Comparison of ENCODE assay signal across 17 mouse cellular contexts in the genomic region with DNA sequence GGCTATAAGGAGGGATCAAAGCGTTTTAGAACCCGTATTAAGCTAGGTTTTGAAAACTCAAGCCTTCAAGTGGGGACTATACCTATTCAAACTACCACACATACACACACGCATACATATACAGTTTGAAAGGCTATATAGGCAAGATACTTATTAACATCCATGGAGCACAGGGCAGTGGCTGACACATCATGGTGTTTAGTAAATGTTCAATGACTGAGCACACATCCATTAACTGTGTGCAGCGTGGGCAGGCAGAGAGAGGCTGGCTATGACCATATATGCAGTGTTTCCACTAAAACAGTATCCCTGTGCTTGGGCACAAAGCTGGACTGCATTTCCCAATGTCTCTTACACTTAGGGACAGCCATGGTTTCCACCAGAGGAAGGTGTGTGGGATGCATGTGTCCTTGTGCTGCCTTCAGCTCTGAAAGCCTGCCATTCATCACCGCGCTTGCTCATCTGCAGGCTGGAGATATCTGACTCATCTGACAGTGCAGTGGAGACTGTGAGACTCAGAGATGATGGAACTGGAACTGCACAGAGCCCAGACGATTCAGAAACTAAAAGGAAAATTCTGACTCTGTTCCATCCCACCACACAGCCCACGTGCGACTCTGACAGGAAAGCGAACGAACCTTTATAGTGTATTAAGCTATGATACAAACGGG.
A peak's percentile ranks its signal among the peaks of the same experiment; 100 is the strongest.
DNase-seq lines count a peak whose midpoint lies in the region; ATAC-seq and TF ChIP-seq lines count a peak whose summit lies in the region.
"Had no signal": no experiment of that assay in that cellular context is flagged by ENCODE, and none has a peak within 500 bp of the region (broad histone marks: within the 10 kb centered on the region; RNA-seq: fewer than 3 reads in every experiment).

No protein-coding gene starts in this region.

- H3K27ac ChIP-seq in left cerebral cortex, adult 2 months: no peak overlapping the region
- H3K27ac ChIP-seq in lung, postnatal 0 days (ENCODE audit: low read length): no peak overlapping the region
- H3K27ac ChIP-seq: hindbrain, embryonic 14.5 days; neural tube, embryonic 12.5 days had no signal

- no peaks in the 10 kb centered on the region for H3K36me3 ChIP-seq in lung, postnatal 0 days (ENCODE audit: insufficient read depth, low read length)
- H3K36me3 ChIP-seq: neural tube, embryonic 12.5 days had no signal

- no peak for TF ChIP-seq EP300 in lung, postnatal 0 days (IDR thresholded peaks at IDR 0.05)

- H3K4me3 ChIP-seq in left cerebral cortex, adult 2 months: no peak overlapping the region
- H3K4me3 ChIP-seq in lung, postnatal 0 days (ENCODE audit: low read depth, low read length): no peak overlapping the region
- H3K4me3 ChIP-seq: neural tube, embryonic 12.5 days had no signal

- no peak for ATAC-seq in lung, postnatal 0 days
- ATAC-seq: activated CD4-positive, CD25-positive, alpha-beta regulatory T cell, adult 4 months; forebrain, embryonic 14.5 days; intestine, embryonic 16.5 days had no signal

- 85% methylated on average over 12 of the region's 12 CpGs for WGBS in lung, postnatal 0 days

- H3K9ac ChIP-seq in lung, postnatal 0 days (replicated peaks; ENCODE audit: low read depth): no peak overlapping the region
- H3K9ac ChIP-seq: hindbrain, embryonic 14.5 days; neural tube, embryonic 12.5 days had no signal

- peak; percentile 65 to 79 for DNase-seq in adrenal gland, adult (ENCODE audit: inconsistent age in 2 of 2, low spot score in 1 of 2)
- no peak for DNase-seq in adrenal gland, postnatal 4 days (ENCODE audit: low spot score in 2 of 2)
- peak; percentile 7 to 23 for DNase-seq in layer of hippocampus, adult 8-10 months (ENCODE audit: low spot score in 2 of 2)
- DNase-seq in layer of hippocampus, adult 9-10 months (ENCODE audit: low spot score): no peak
- peak; percentile 15 to 26 for DNase-seq in adrenal gland, adult 18-20 months (ENCODE audit: low spot score in 2 of 2)
- peak; percentile 18 to 45 for DNase-seq in left cerebral cortex, adult 2 months (ENCODE audit: extremely low spot score in 1 of 2, low spot score in 2 of 2)
- DNase-seq in lung, postnatal 0 days (ENCODE audit: low spot score): no peak
- no peak for DNase-seq in testis, postnatal 14 days (ENCODE audit: low spot score)
- DNase-seq: cerebellum, adult 9-11 months; gastrocnemius, postnatal 10 days; lung, adult 2 months had no signal

- H3K27me3 ChIP-seq in lung, postnatal 0 days (replicated peaks; ENCODE audit: insufficient read depth, low read length): no peaks in the 10 kb centered on the region
- H3K27me3 ChIP-seq: CH12.LX; neural tube, embryonic 12.5 days had no signal

- H3K9me3 ChIP-seq in lung, postnatal 0 days (ENCODE audit: low read length): no peaks in the 10 kb centered on the region
- H3K9me3 ChIP-seq: neural tube, embryonic 12.5 days had no signal

- intact Hi-C loops in left cerebral cortex, adult 2 months (cut with DNase I): no loop called here

- no peak for TF ChIP-seq CTCF in left cerebral cortex, adult 2 months (IDR thresholded peaks at IDR 0.05)
- no peak for TF ChIP-seq CTCF in lung, postnatal 0 days (IDR thresholded peaks at IDR 0.05)

- no peaks in the 10 kb centered on the region for H3K4me1 ChIP-seq in lung, postnatal 0 days (ENCODE audit: insufficient read depth, low read depth, low read length)
- H3K4me1 ChIP-seq: neural tube, embryonic 12.5 days had no signal

- no peak overlapping the region for H3K4me2 ChIP-seq in lung, postnatal 0 days (replicated peaks; ENCODE audit: low read depth, low read length)
- H3K4me2 ChIP-seq: hindbrain, embryonic 14.5 days; neural tube, embryonic 12.5 days had no signal

Comparison
In these comparisons a context has a peak if more than half of its experiments do, and no peak if none do; other contexts are left out.
1. DNase-seq: peak in adrenal gland, adult (2 of 2), layer of hippocampus, adult 8-10 months (2 of 2), adrenal gland, adult 18-20 months (2 of 2) and left cerebral cortex, adult 2 months (2 of 2); none in adrenal gland, postnatal 4 days (0 of 2), layer of hippocampus, adult 9-10 months (single experiment), lung, postnatal 0 days (single experiment) and testis, postnatal 14 days (single experiment).